Mouse (Mus musculus): ENCODE results near the gene Rbm15b.

The Rbm15b gene

DNA sequence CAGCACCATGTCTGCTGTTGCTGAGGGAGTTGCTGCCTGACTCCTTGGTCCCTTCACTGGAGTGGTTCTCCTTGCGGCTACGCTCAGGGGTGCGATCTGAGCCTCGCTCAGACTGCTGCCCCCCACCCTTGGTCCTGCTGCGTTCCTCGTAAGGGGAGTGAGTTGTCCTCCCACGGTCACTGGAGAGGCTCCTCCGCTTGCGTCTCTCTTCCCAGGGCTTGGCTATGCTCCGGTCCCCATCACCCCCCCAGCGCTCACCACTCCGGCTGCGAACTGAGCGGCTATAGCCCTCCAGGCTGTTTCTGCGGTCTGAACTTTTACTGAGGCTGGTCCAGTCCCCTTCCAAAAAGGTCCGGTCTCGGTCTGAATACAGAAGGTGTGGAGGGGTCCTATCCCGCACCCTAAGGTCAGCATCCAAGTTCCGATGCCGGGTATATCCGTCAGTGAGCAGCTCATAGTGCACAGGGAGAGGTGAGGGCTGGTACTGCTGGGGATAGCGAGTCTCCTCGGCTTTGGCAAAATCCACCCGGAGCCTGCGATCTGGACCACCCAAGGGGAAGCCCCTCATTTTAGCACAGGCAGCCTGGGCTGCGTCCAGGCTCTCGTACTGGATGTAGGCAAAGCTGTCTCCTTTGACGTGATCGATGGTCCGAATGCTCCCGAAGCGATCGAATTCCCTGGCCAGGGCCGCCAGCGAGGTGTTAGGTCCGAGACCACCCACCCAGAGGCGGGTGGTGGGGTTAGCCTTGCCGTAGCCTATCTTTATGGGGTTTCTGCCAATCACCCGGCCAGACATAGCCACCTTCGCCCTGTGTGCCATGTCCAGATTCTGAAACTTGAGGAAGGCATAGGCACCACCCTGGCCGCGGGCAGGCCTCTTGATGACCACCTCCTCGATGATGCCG lies 2.0 kb downstream of the Rbm15b start:
- DNase-seq (ENCODE audit: low read depth, low spot score), result no peak

DNA sequence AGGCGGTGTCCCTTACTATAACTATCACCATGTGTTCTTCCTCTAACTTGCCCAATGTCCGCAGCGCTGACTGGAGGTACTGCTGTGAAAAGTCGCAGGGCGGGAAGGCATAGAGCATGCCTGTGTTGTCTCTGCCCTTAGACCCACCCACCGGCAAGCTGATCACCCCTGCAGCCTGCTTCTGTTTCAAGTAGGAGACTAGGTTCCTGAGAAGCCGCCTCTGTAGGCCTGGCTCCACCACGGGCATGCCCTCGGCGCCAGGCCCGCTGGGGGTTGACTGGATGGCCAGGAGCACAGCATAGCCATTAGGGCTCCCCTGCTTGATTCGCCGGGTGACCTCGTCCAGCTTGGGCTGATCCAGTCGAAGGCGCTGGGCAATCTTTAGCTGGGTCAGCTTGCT lies 2.9 kb downstream of the Rbm15b start:
- no peak for DNase-seq (ENCODE audit: low read depth, low spot score)

DNA sequence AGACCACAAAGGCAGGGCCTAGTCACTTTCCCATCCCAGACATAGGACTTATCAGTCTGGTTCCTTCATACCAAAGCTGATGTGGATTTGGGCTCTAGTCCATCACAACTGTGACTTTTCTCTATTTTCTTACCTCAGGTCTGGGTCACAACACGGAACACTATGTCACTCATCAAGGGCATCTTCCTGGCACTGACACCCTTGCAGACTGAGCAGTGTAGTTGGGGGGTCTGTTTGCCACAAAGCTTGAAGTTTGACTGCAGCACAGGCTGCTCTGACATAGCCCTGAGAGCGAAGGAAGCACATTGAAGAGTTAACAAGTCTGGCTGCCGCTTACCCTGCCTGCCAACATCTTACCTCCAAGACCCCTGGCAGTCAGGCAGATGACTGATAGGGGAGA lies 4.1 kb downstream of the Rbm15b start:
- no peak for DNase-seq (ENCODE audit: low read depth, low spot score)

DNA sequence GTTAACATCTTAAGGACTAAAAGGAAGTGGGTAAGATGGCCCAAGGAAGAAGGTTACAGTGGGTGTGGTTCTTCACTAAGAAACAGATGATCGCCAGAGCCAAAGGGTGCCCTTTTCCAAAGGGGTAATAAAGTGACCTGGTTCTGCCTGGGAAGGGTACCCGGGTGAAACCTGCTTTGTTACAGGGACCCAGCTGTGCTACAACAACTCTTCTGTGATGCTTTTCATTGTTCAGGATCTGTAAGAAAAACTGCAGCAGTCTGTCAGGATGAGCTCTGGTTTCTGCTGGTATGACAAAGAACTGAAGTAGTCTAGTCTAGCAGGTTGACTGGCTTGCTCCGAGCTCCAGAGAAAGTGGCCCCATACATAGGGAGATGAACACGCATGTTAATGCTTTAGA lies 5.1 kb downstream of the Rbm15b start:
- no peak for DNase-seq (ENCODE audit: low read depth, low spot score)

DNA sequence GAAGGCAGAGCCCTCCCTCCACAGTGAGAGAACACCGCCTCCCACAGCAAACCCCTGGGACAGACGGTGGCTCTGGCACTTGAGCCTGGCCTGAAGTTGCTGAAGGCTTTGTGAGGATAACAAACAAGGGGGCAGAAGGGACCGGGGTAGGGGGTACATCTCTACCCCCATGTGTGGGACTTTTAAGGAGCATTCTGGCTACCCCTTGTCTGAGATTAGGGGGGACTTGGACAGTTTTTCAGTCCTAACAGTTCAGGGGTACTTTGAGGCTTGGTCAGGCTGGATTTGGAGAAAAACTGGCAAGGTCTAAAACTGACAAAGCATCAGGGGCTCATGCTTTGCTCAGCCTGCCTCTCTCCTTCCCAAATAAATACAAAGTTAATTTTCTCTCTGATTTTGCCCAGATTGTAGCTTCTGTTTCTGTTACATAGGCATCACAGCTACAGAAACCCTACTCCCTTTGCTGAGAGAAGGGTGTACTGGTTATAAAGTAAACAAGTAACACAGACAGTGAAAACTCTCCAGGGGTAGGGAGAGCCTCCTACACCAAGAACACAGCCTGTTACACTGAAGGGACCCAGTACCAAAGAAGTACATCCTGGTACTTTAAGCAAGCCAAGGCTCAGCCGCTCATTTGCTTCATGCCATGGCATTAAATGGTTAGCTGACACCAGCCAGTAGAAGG lies 6.0 kb downstream of the Rbm15b start:
- no peak for DNase-seq (ENCODE audit: low read depth, low spot score)

DNA sequence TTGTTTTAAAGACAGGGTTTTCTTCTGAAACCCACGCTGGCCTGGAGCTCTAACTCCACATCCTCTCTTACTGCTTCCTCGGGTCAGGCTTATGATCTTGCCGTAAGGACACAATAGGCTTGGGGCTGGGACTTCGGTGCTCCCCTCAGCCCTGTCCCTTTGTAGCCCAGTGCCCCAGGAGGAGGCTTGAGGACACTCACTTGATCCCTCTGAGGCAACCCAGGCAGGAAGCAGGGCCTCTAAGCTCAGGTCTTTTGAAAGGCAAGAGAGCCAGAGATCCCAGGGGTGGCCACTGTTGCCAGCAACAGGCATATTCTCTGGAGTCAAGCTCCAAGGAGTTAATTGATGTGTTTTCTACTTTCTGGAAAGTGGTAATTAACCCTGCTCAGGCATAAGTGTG lies 7.8 kb downstream of the Rbm15b start:
- no peak for DNase-seq (ENCODE audit: low read depth, low spot score)

DNA sequence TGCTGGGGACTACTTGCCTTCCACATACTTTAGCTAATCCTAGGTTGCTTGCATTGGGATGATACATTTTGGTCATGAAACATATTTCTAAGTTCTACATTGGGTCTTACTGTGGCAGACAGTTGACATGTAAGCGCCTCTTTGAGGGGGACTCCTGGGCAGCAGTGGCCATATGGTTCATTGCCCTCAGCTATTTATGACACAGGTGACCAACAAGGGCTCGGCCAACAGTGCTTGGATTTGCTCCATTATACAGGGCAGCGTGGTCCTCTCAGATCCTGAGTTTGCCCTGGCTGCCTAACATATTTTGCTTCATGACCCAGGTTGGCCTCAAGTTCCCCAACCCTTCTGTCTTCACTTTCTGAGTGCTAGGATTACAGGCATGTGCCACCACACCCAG lies 10.6 kb downstream of the Rbm15b start:
- no peak for DNase-seq (ENCODE audit: low read depth, low spot score)

DNA sequence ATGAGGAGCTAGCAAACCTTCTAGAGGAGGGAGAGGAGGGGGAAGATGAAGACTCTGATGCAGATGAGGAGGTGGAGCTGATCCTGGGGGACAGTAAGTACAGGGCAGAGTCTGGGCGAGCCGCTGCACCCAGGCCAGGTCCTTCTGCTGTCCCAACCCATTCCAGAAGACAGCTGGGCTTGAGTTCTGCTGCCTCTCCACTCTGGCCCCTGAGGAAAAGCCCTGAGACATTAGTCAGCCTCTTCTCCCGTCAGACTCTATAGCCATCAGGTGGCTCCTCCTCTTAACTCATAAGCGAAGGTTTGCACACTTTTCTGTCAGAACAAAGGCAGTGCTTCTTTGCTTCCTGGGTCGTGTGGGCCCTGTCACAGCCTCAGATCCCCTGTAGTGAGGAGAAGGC lies 13.0 kb downstream of the Rbm15b start:
- no peak for DNase-seq (ENCODE audit: low read depth, low spot score)

DNA sequence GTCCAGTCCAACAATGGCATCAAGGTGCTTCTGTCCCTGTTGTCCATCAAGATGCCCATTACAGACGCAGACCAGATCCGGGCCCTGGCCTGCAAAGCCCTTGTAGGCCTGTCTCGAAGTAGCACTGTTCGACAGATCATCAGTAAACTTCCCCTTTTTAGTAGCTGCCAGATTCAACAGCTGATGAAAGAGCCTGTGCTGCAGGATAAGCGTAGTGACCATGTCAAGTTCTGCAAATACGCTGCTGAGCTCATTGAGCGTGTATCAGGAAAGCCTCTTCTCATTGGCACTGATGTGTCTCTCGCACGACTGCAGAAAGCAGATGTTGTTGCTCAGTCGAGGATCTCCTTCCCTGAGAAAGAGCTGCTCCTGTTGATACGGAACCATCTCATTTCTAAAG lies 29.2 kb downstream of the Rbm15b start:
- DNase-seq (ENCODE audit: low read depth, low spot score), result no peak

DNA sequence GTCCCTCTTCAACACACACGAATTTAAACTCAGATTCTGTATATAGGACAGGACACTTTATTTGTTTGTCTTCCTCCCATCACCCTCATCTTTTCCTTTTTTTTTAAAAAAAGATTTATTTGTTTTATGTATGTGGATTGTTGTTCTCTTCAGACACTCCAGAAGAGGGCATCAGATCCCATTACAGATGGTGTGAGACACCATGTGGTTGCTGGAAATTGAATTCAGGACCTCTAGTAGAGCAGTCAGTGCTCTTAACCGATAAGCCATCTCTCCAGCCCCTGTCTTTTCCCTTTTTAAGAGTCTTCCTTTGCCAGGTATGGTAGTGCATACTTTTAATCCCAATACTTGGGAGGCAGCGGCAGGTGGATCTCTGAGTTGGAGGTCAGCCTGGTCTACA lies 30.6 kb downstream of the Rbm15b start:
- no peak for DNase-seq (ENCODE audit: low read depth, low spot score)

DNA sequence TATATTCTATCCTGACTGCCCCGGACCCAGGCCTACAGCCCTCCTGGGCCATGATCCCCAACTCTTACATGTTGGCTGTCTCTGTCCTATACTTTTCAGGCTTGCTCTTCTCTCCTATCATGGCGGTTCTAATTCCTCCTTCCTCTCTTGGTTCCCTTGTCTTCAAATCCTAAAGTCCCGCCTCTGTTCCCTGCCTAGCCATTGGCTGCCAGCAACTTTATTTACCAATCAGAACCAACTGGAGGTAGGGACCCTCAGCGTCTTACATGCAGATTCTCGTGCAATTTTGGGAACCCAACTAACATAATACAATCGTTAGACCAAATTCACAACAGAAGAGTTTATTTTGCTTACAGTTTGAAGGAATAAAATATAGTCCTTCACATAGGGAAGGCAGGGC lies 44.4 kb downstream of the Rbm15b start:
- no peak for DNase-seq (ENCODE audit: low read depth, low spot score)

DNA sequence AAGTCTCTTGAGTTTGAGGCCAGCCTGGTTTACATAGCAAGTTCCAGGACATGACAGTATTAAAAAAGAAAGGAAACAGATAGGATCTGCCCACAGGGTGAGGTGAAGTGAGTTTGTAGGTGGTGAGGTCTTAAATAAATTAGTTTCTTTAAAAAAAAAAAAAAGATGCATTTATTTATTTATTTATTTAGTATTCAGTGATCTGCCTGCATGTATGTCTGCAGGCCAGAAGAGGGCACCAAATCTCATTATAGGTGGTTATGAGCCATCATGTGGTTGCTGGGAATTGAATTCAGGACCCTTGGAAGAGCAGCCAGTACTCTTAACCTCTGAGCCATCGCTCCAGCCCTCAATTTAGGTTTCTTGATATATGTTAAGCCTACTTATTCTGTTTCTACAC lies 46.7 kb downstream of the Rbm15b start:
- no peak for DNase-seq (ENCODE audit: low read depth, low spot score)
